Mouse (Mus musculus): ENCODE measurements around the gene Cavin4.
"Not testable (repeated sequence)": the region's sequence is repeated elsewhere in the genome, so short reads cannot be mapped to it uniquely, and the experiment has no call there.

Cavin4 gene

DNA sequence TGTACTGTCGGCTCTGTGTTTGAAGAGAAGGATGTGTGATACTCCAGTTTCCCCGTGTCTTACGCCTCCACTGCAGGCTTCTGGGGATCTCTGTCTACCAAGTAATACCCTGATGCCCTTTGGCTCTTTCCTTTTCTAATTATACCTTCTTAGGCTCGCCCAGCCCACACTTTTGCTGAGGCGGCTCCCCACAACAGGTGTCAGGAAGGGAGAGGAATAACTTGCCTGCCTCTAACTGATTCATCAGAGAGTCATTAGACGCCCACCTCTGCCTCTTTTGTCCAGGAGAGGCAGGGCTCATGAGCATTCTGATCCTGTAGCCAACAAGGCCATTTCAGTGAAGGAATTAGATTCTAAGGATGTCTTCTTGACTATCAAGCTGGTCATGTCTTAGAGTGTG lies 4.0 kb downstream of the Cavin4 start:
- DNase-seq (ENCODE audit: inconsistent age in 2 of 2, low spot score in 1 of 2), result no peak

DNA sequence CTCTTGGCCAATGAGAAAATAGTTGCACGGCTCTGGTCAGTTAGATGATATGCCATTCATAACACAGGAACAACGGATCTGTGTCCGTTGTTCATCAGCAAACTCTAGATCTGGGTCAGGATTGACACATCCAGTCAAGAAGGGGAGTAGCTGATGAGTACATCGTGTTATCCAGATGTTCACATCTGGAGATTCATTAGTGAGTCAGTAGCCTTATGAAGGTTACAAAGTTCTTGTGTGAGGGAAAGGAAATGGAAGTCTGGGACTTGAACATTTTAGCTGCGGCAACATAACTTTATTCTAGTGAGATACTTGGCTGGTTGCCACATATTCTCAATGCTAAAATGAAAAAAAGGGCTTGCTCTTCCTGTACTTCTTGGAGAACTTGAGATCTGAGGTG lies 9.6 kb downstream of the Cavin4 start:
- no peak for DNase-seq (ENCODE audit: inconsistent age in 2 of 2, low spot score in 1 of 2)

DNA sequence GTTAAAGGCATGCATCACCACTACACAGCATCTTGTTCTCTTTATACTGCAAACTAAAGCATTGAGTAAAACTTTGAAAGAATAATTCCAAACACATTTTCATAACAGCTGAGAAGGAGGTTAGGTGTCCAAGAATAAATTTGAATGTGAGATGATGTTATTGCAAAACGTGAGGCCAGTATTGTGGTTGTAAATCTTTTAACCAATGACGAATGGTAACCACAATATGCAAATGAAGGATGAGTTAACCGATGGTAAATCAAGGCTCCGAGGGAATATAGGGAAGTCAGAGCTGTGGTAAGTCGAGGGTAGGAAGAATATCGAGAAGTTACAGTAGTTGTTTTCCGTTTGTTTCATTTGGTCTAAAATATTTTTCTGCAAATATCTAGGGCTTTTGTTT lies 11.1 kb downstream of the Cavin4 start:
- no peak for DNase-seq (ENCODE audit: inconsistent age in 2 of 2, low spot score in 1 of 2)

DNA sequence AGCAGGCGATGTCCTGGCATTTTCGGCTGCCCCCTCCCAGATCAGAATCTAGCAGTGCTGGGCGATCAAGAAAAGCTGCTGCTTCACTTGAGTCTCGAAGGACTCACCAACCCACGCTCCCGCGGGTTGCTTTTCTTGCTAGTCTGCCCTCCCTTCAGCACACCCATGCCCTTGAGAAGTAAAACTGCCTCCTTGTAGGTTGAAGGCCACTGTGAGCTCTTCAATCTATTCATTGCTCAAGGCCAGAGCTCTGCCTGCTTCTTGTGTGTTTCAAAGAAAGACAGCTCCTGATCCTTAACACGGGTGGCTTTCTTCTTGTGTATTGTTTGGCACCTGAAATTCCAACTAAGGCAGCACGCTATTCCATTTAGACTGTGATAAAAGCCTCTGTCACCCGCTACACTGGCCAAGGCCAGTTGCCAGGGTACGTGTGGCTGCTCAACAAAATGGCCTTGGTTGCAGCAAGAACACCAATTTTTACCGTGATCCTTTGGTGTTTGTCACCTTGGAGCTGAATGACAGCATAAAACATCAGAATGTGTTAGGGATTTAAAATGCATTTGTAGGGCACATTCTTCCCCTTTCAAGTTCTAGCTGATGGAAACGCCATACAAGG lies 13.4 kb downstream of the Cavin4 start:
- DNase-seq (ENCODE audit: inconsistent age in 2 of 2, low spot score in 1 of 2), result peak; percentile 70 to 86

DNA sequence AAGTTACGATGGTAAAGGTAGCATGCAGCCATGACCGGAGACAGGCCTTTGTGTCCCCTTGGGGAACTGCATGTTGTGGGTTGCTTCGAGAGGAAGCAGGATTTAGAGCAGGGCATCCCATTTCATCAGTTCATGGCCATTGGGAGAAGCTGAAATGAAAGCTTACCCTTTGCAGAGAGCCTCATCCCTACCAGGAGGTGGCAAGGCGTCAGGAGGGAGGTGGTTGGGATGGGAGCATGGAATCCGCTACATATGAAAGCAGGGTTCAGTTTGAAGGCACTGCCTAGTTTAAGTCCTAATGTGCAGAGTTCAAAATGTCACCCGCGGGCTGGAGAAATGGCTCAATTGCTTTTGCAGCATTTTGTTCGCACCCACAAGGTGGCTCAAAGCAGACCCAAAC lies 14.0 kb downstream of the Cavin4 start:
- DNase-seq (ENCODE audit: inconsistent age in 2 of 2, low spot score in 1 of 2), result peak in 1 of 2 experiments; percentile 58

DNA sequence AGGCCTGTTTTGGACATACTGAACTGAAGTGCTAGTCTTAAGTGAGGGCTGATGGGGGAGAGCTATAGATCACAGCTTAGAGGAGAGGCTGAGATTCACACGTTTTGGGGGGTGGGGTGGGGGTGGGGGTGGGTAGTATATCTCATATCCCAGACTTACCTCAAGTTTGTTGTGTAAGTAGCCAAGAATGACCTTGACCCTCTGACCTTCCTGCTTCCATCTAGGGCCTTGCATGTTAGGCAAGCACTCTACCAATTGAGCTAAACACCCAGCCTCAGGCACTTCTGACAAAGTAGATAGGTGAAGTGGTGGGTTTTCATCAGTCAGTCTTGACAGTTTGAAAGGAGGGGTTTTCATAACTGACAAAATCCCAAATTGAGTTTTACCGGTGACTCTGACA lies 14.5 kb downstream of the Cavin4 start:
- DNase-seq (ENCODE audit: inconsistent age in 2 of 2, low spot score in 1 of 2), result peak in 1 of 2 experiments; percentile 20

DNA sequence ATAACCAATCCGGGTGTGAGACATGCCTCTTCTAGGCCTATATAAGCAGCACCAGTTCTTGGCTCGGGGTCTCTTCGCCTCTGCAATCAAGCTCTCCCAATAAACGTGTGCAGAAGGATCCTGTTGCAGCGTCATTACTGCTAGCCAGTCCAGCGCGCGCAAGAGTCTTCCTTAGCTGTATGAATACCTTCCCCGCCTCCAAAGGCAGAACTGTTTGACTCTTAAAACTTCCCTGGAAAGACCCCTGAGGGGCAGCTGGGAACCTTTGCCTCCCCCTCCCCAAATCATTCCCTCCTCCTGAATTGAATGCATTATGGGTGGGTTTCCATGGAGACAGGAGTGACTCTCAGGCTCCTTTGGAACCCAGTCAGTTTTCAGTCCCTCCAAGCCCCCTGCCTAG lies 15.5 kb downstream of the Cavin4 start:
- DNase-seq (ENCODE audit: inconsistent age in 2 of 2, low spot score in 1 of 2), result no peak

DNA sequence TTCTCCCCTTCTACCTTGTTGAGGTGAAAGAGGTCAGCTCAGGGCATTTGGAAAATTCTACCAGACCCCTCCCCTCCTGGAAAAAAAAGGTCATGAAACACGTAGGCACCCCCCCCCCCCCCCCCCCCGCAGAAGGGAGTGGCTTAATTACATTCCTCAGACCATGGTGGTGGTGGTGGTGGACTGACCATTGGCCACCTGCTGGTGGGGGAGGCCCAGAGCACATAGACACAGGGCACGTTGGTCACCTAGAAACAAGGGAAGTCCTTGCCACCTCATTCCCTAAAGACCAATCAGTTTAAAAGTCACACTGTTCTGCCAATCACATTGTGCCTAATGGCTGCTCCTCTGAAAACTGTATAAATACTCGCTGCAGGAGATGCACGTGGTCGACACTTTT lies 16.4 kb downstream of the Cavin4 start:
- not testable (repeated sequence) for DNase-seq (ENCODE audit: inconsistent age in 2 of 2, low spot score in 1 of 2)

DNA sequence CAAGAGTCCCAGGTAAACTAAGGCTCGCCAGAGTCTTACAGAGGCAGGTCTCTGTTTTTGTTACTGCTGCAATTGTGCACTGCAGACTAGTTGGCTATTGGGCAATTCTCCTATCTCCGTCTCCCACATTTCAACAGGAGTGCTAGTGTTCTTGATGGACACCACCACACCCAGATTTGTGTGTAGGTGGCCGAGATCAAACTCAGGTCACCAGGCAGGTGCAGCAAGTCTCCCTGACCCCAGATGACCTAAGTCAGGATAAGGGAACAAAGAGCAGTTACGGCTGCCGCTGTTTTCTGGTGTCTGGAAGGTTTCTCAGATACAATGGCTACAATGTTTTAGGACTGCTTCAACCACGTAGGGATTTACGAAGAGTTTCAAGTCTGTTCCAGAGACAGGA lies 16.9 kb downstream of the Cavin4 start:
- no peak for DNase-seq (ENCODE audit: inconsistent age in 2 of 2, low spot score in 1 of 2)

DNA sequence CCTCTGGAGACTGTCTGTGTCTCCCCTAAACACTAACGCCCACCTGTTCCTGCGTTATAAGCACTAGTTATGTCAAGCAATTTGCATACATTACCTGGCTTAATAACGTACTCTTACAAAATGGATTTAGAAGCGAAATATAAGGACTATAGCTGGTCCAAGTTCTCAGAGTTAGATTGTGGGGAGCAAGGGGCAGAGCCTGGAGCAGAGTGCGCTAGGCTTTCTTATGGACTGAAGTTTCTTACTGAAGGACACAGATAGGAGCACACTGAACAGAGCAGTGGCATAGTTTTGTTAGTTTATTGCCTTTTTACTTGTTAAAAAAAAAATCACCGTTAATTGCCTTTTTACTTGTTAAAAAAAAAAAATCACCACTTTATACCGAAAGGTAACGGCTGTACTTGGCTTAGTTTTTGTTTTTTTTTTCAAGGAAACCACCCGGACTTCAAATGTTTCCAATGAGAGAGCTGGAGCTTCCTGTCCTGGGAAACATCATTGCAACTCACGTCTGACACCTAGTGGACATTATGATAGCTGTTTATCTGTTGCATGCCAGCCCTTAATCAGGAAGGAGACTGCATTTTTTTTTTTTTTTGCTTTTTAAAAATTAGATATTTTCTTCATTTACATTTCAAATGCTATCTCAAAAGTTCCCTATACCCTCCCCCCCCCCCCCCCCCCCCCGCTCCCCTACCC lies 17.5 kb downstream of the Cavin4 start:
- peak in 1 of 2 experiments; percentile 83 for DNase-seq (ENCODE audit: inconsistent age in 2 of 2, low spot score in 1 of 2)

DNA sequence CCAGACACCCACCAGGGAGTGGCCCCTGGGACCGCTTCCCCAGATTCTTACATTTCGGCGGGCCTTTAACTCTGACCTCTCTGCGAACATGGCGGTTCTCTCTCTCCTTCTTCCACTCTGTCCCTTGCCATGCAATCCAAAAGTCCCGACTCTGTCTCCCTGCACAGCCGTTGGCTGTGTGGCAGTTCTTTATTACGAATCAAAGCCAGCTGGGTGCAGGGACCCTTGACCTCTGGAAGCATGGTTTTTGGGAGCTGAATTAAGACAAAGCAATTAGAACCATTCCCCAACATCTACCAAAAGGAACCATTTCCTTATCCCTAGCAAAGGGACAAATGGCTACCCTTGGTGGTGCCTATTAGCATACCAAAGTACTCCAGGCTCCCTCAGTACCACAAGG lies 19.8 kb downstream of the Cavin4 start:
- DNase-seq (ENCODE audit: inconsistent age in 2 of 2, low spot score in 1 of 2), result no peak

DNA sequence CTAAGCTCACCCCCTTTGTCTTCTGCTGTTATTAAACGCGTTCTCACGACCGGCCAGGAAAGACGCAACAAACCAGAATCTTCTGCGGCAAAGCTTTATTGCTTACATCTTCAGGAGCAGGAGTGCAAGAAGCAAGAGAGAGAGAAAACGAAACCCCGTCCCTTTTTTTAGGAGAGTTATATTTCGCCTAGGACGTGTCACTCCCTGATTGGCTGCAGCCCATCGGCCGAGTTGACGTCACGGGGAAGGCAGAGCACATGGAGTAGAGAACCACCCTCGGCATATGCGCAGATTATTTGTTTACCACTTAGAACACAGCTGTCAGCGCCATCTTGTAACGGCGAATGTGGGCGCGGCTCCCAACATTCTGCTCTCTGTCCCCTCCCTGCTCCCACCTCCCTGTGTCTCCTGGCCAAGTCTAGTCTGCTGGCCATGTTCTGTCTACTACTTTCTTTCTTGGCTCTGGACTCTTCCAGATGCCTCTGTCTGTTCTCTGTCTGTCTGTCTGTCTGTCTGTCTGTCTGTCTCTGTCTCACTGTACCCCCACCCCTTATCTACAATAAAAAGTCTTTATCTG lies 20.4 kb downstream of the Cavin4 start:
- DNase-seq (ENCODE audit: inconsistent age in 2 of 2, low spot score in 1 of 2), result not testable (repeated sequence)

DNA sequence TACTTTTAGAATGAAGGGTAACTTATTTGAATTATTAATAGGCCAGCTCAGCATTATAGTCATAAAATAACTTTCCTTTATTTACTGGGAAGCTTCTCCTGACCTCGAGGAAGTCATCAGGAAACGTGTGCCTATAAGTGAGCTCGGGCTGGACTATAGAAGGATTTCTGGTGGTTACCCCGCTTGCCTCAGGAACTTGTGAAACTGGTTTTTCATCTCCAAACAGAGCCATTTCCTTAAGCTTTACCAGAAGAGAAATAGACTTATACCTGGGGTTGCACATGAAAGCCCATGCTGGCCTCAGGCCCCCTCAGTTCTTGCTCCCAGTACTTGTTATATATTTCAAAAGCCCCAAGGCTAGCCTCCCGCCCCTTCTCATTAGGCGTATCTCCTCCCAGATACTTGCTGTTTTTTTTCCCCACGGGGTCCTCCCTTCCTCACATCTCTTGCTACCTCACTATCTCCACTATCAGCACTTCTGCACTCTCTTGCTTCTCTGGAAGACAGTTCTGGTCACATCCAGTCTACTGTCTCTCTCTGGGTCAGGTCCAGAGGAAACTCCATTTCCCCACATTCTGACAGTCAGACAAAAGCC lies 21.4 kb downstream of the Cavin4 start:
- no peak for DNase-seq (ENCODE audit: inconsistent age in 2 of 2, low spot score in 1 of 2)

DNA sequence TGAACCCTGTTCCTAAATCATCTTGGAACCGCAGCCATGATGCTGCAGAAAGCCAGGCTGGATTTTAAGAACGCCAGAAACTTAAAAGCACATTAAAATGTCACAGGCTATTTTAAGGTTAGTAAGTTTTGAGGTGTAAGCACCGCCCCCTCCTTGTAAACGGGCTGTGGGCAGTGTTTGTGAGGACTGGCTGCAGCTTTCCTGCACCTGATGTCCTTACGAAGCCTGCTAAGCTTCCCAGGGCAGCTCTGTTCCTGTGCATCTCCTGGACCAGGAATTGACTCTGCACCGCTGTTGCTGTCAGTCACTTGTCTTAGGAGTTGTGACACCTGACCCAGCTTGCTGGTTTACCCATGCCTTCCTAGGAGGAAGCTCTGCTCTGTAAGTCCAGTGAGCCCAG lies 24.8 kb downstream of the Cavin4 start:
- DNase-seq (ENCODE audit: inconsistent age in 2 of 2, low spot score in 1 of 2), result no peak

DNA sequence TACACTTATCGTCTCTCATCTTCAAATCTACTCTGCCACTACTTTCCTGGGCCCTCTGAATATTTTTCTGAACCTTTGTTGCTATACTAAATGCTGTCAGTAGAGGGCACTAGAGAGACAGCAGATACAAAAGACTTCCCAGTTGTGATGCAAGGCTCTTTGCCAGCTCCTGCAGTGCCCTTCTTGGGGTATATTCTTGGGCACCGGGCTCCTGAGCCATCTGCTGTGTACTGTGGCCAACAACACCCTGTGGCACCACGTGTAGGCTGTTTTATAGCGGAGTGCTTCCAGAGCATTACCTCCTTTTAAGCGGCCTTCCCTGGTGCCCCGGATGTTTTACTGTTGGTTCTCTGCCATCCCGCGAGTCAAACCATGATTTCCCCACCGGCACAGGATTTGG lies 27.3 kb downstream of the Cavin4 start:
- peak in 1 of 2 experiments; percentile 75 for DNase-seq (ENCODE audit: inconsistent age in 2 of 2, low spot score in 1 of 2)

DNA sequence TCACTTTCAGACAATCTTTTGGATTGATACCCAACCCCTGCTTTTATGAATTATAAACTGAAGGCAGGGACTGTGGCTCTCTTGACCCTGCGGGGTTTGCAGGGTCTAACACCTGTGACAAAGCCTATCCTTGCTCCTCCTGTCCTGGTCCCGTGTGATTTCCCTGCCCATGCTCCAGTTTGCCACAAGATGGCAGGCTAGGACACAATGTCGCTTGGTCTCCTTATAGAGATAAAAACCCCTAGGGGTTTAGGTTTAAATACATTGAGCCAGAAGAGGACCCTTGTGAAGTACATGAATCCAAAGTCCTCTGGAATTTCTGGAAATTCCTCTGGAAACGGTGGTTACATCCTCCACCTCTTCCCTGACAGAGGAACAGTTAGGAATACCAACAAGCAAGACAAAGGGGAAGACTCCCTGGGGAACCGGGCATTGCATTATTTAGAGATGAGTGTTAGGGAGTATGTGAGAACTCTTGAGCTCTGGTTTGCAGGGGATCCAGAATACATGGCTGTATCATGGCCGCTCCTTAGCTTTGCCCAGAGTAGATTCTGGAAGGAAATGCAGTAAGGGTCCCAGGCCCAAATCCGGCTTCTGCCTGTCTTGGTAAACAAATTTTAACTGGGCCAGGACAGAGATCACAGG lies 28.6 kb downstream of the Cavin4 start:
- DNase-seq (ENCODE audit: inconsistent age in 2 of 2, low spot score in 1 of 2), result peak in 1 of 2 experiments; percentile 77

DNA sequence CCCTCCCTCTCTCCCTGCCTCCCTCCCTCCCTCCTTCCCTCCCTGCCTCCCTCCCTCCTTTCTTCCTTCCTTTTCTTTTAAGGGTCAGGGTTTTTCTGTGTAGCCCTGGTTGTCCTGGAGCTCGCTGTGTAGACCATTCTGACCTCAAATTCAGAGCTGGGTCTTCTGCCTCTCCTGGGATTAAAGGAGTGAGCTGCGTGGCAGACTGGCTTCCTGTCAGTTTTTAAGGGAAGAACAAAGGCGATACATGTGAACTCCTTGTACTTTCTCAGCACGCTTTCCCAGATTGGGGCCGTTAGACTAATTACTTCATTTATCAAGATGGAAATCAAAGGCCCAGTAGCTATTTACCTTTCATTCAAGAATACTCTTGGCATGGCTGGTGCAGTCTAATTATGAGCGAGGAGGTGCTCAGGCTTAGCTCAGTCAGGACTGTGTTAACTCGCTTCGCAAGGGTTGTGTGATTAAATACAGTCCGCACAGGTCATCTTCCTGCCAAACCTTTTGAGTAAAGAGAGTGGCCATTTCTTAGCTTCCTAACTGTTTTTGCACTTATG lies 29.5 kb downstream of the Cavin4 start:
- DNase-seq (ENCODE audit: inconsistent age in 2 of 2, low spot score in 1 of 2), result no peak

DNA sequence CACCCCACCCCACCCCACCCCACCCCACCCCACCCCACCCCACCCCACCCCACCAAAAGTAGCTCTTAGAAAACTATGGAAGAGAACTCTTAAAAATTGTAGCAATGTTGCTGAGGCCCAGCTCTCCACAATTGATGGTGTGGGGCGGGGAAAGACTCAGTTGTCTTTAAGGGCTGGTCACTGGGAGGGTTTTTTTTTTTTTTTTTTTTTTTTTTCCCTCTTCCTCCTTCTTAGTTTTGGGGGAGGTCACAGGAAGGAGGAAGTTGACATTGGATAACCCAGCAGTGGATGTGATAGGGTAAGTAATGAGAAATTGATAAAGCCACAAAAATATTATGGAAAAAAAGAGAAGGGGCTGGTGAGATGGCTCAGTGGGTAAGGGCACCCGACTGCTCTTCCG lies 33.4 kb downstream of the Cavin4 start:
- DNase-seq (ENCODE audit: inconsistent age in 2 of 2, low spot score in 1 of 2), result no peak

DNA sequence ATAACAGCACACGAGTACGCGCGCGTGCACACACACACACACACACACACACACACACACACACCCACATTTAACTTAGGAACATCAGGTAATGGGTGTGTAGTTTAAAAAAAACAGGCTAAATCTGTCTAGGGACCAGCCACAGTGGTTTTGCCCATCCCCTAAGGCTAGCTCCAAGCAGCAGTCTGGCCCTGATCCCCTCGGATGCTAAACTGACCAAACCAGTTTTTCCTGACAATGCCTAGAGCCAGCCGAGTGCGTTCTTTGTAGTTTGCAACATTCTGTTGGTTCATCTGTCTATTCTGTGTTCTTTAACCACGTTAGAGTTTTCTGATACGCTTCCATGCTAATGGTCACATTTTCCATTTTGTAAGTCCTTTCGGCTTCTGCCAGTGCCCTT lies 34.0 kb downstream of the Cavin4 start:
- DNase-seq (ENCODE audit: inconsistent age in 2 of 2, low spot score in 1 of 2), result no peak

DNA sequence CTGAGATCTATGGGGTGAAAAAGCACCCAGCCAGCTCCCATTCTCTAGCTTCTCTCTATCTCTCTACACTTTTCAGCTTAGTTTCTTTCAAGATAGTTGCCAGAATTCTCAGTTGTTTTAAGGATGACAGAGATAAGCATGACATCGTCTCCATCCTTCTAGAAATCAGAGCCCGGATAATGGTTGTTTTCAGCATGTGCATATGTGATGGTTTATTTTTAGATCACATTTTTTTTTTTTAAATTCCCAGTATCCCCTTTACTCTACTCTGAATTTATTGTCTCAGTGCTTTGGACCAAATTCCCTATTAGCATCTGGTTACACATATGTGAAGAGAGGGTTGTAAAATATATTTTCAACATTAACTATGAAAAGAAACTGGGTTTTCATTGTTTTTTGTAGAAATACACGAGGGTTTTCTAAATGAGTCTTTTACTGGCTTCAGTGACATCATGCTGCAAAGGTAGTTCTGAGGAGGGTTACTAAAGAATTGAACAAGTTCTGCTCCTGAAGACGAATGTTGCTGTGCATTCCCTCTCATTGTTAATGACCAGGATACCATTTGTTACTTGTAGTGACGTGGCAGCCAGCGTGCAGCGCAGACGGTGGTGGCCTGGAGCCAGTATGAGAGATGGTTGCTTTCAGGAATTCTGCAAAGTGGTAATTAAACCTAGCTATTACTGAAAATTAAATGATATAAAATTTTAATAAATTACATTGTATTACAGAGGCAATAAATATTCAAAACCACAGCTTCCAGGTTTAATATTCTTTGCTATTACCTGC lies 52.7 kb downstream of the Cavin4 start:
- DNase-seq (ENCODE audit: inconsistent age in 2 of 2, low spot score in 1 of 2), result no peak

DNA sequence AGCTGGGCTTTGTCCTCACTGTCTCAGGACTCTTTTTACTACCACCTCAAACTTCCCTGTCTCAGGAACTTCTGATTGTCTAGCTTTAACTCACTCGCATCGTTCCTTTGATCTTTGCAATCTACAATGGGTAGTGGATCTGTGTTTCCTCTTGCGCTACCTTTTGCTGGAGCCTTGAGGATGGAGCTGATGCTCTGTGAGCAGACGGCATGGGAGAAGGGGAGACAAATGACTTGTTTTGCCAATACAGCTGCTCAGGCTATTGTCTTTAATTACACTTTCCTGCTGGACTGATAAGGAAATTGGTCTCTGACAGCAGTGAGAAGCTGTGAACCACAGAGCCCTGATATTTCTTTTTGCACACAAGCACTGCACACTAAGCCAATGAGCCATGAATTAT lies 53.5 kb downstream of the Cavin4 start:
- DNase-seq (ENCODE audit: inconsistent age in 2 of 2, low spot score in 1 of 2), result no peak
